Mouse (Mus musculus): ENCODE measurements at regions not wholly inside any gene's neighbourhood (a gene's known extent, or its start where the extent isn't known, plus 50 kb on each side); places are given as distances from the start of the nearest gene placed in this dataset.

GRCm38 (mm10) chr7:69807220-69807619, 559.3 kb downstream of the Nr2f2 start:
- DNase-seq: no peak

GRCm38 (mm10) chr7:69770980-69771348, 595.6 kb downstream of the Nr2f2 start:
- no peak for DNase-seq

GRCm38 (mm10) chr7:69770313-69770979, 596.1 kb downstream of the Nr2f2 start:
- DNase-seq: no peak

GRCm38 (mm10) chr7:69766451-69766850, 600.1 kb downstream of the Nr2f2 start:
- DNase-seq: no peak

GRCm38 (mm10) chr7:69740495-69740894, 626.0 kb downstream of the Nr2f2 start:
- DNase-seq: no peak

GRCm38 (mm10) chr7:69738998-69739397, 627.5 kb downstream of the Nr2f2 start:
- no peak for DNase-seq

GRCm38 (mm10) chr7:69715081-69715480, 651.5 kb downstream of the Nr2f2 start:
- DNase-seq: no peak

GRCm38 (mm10) chr7:69670211-69670610, 696.3 kb downstream of the Nr2f2 start:
- no peak for DNase-seq

GRCm38 (mm10) chr7:69655583-69655982, 711.0 kb downstream of the Nr2f2 start:
- DNase-seq: no peak

- DNase-seq: no peak
These were observed 721.1 kb downstream of the Nr2f2 start for GRCm38 (mm10) chr7:69645449-69645848.

- DNase-seq: no peak
These were observed 724.9 kb downstream of the Nr2f2 start for GRCm38 (mm10) chr7:69641652-69642051.

- DNase-seq: no peak
These were observed 766.7 kb downstream of the Nr2f2 start for GRCm38 (mm10) chr7:69599866-69600265.

GRCm38 (mm10) chr7:69585716-69586115, 780.8 kb downstream of the Nr2f2 start:
- no peak for DNase-seq

- no peak for DNase-seq
These were observed 781.4 kb downstream of the Nr2f2 start for GRCm38 (mm10) chr7:69585131-69585530.

GRCm38 (mm10) chr7:69584516-69584915, 782.0 kb downstream of the Nr2f2 start:
- DNase-seq: no peak

- DNase-seq: no peak
These were observed 782.6 kb downstream of the Nr2f2 start for GRCm38 (mm10) chr7:69583901-69584300.

- no peak for DNase-seq
These were observed 784.9 kb downstream of the Nr2f2 start for GRCm38 (mm10) chr7:69581668-69582067.

GRCm38 (mm10) chr7:69578958-69579810, 787.4 kb downstream of the Nr2f2 start:
- DNase-seq: no peak

GRCm38 (mm10) chr7:69577754-69578153, 788.8 kb downstream of the Nr2f2 start:
- DNase-seq: no peak

GRCm38 (mm10) chr7:69576596-69576995, 789.9 kb downstream of the Nr2f2 start:
- no peak for DNase-seq

GRCm38 (mm10) chr7:69573730-69574129, 792.8 kb downstream of the Nr2f2 start:
- DNase-seq: no peak

GRCm38 (mm10) chr7:69572626-69573394, 793.7 kb downstream of the Nr2f2 start:
- DNase-seq: no peak

- no peak for DNase-seq
These were observed 799.6 kb downstream of the Nr2f2 start for GRCm38 (mm10) chr7:69566949-69567348.
